Mouse (Mus musculus): ENCODE measurements around the gene Rnf157. TPM values are rescaled to one million over a fixed set of nuclear protein-coding genes. Genes with fewer than 3 reads are reported as not detected.

Gene Rnf157
- polyA plus RNA-seq, 1 experiment from 2014 or later = 20.8 TPM

GRCm38 (mm10) chr11:116326963-116327603 is 85.7 kb downstream of the Rnf157 start:
- Histone ChIP-seq H3K4me1 (ENCODE audit: control insufficient read depth, insufficient read depth, low read length) (peaks cover 2% of the 10 kb centered on the region; the same call in 1 of the 2 replicates), H3K27ac (replicated peaks; ENCODE audit: low read depth, low read length) (no peak overlapping the region), H3K9ac (ENCODE audit: low read length) (no peak overlapping the region), H3K4me3 (ENCODE audit: low read depth, low read length) (no peak overlapping the region), H3K9me3 (ENCODE audit: control insufficient read depth, low read length) (no peaks in the 10 kb centered on the region), H3K36me3 (ENCODE audit: control insufficient read depth, insufficient read depth, low read length) (no peaks in the 10 kb centered on the region), H3K27me3 (ENCODE audit: control insufficient read depth, insufficient read depth, low read length) (no peaks in the 10 kb centered on the region), H3K4me2 (ENCODE audit: low read depth, severe bottlenecking) (no peak overlapping the region)
- no peak for DNase-seq (ENCODE audit: low spot score)
- no peak for ATAC-seq (ENCODE audit: insufficient number of reproducible peaks, low FRiP score, low TSS enrichment, low read depth)
- WGBS = 65% methylated on average over 7 of the region's 7 CpGs

GRCm38 (mm10) chr11:116318719-116319659 is 93.8 kb downstream of the Rnf157 start:
- H3K9ac ChIP-seq (ENCODE audit: low read length) = peak overlapping the region; percentile 86
- H3K36me3 ChIP-seq (ENCODE audit: control insufficient read depth, insufficient read depth, low read length) = no peaks in the 10 kb centered on the region
- H3K9me3 ChIP-seq (ENCODE audit: control insufficient read depth, low read length) = no peaks in the 10 kb centered on the region
- peak; percentile 95 for DNase-seq (ENCODE audit: low spot score)
- peak overlapping the region; percentile 38 for H3K4me3 ChIP-seq (ENCODE audit: low read depth, low read length)
- WGBS = 4% methylated on average over 41 of the region's 41 CpGs
- H3K4me1 ChIP-seq (ENCODE audit: control insufficient read depth, insufficient read depth, low read length) = no peaks in the 10 kb centered on the region
- peak overlapping the region; percentile 91 for H3K4me2 ChIP-seq (ENCODE audit: low read depth, severe bottlenecking)
- no peaks in the 10 kb centered on the region for H3K27me3 ChIP-seq (ENCODE audit: control insufficient read depth, insufficient read depth, low read length)
- no peak overlapping the region for H3K27ac ChIP-seq (replicated peaks; ENCODE audit: low read depth, low read length)
- peak; percentile 76 for ATAC-seq (ENCODE audit: insufficient number of reproducible peaks, low FRiP score, low TSS enrichment, low read depth)

GRCm38 (mm10) chr11:116312359-116312758 is 100.5 kb downstream of the Rnf157 start:
- no peak overlapping the region for H3K4me3 ChIP-seq (ENCODE audit: low read depth, low read length)
- no peak for ATAC-seq (ENCODE audit: insufficient number of reproducible peaks, low FRiP score, low TSS enrichment, low read depth)
- no peak overlapping the region for H3K4me2 ChIP-seq (ENCODE audit: low read depth, severe bottlenecking)
- H3K27ac ChIP-seq (replicated peaks; ENCODE audit: low read depth, low read length) = no peak overlapping the region
- WGBS = 56% methylated on average over 8 of the region's 8 CpGs
- H3K9ac ChIP-seq (ENCODE audit: low read length) = no peak overlapping the region
- no peak for DNase-seq (ENCODE audit: low spot score)
- H3K9me3 ChIP-seq (ENCODE audit: control insufficient read depth, low read length) = no peaks in the 10 kb centered on the region
- H3K27me3 ChIP-seq (ENCODE audit: control insufficient read depth, insufficient read depth, low read length) = no peaks in the 10 kb centered on the region
- H3K36me3 ChIP-seq (ENCODE audit: control insufficient read depth, insufficient read depth, low read length) = no peaks in the 10 kb centered on the region
- no peaks in the 10 kb centered on the region for H3K4me1 ChIP-seq (ENCODE audit: control insufficient read depth, insufficient read depth, low read length)

- WGBS = 50% methylated on average over 8 of the region's 8 CpGs
- H3K4me3 ChIP-seq (ENCODE audit: low read depth, low read length) = no peak overlapping the region
These were observed 101.7 kb downstream of the Rnf157 start for GRCm38 (mm10) chr11:116311169-116311568.

GRCm38 (mm10) chr11:116309601-116310000 is 103.2 kb downstream of the Rnf157 start:
- Histone ChIP-seq H3K27ac (replicated peaks; ENCODE audit: low read depth, low read length) (no peak overlapping the region), H3K4me1 (ENCODE audit: control insufficient read depth, insufficient read depth, low read length) (peaks cover 8% of the 10 kb centered on the region), H3K27me3 (ENCODE audit: control insufficient read depth, insufficient read depth, low read length) (no peaks in the 10 kb centered on the region), H3K4me2 (ENCODE audit: low read depth, severe bottlenecking) (no peak overlapping the region), H3K9ac (ENCODE audit: low read length) (no peak overlapping the region), H3K36me3 (ENCODE audit: control insufficient read depth, insufficient read depth, low read length) (no peaks in the 10 kb centered on the region), H3K9me3 (ENCODE audit: control insufficient read depth, low read length) (no peaks in the 10 kb centered on the region), H3K4me3 (ENCODE audit: low read depth, low read length) (no peak overlapping the region)
- no peak for DNase-seq (ENCODE audit: low spot score)
- no peak for ATAC-seq (ENCODE audit: insufficient number of reproducible peaks, low FRiP score, low TSS enrichment, low read depth)
- WGBS = 78% methylated on average over 3 of the region's 3 CpGs

More at GRCm38 (mm10) chr11:116311169-116311568, 101.7 kb downstream of the Rnf157 start:
- Histone ChIP-seq H3K4me2 (ENCODE audit: low read depth, severe bottlenecking) (no peak overlapping the region), H3K4me1 (ENCODE audit: control insufficient read depth, insufficient read depth, low read length) (0 out of 2 replicates have a peak, but pooled peaks cover 2% of the 10 kb centered on the region), H3K9ac (ENCODE audit: low read length) (no peak overlapping the region), H3K9me3 (ENCODE audit: control insufficient read depth, low read length) (no peaks in the 10 kb centered on the region), H3K27ac (replicated peaks; ENCODE audit: low read depth, low read length) (no peak overlapping the region), H3K36me3 (ENCODE audit: control insufficient read depth, insufficient read depth, low read length) (no peaks in the 10 kb centered on the region), H3K27me3 (ENCODE audit: control insufficient read depth, insufficient read depth, low read length) (no peaks in the 10 kb centered on the region)
- ATAC-seq (ENCODE audit: insufficient number of reproducible peaks, low FRiP score, low TSS enrichment, low read depth) (no peak), DNase-seq (ENCODE audit: low spot score) (no peak)

GRCm38 (mm10) chr11:116307762-116308531 is 104.9 kb downstream of the Rnf157 start:
- Histone ChIP-seq H3K9ac (ENCODE audit: low read length) (no peak overlapping the region), H3K4me2 (ENCODE audit: low read depth, severe bottlenecking) (no peak overlapping the region), H3K27me3 (ENCODE audit: control insufficient read depth, insufficient read depth, low read length) (no peaks in the 10 kb centered on the region), H3K36me3 (ENCODE audit: control insufficient read depth, insufficient read depth, low read length) (peaks cover 5% of the 10 kb centered on the region; the same call in 1 of the 2 replicates), H3K27ac (replicated peaks; ENCODE audit: low read depth, low read length) (no peak overlapping the region), H3K4me1 (ENCODE audit: control insufficient read depth, insufficient read depth, low read length) (peaks cover 8% of the 10 kb centered on the region), H3K4me3 (ENCODE audit: low read depth, low read length) (no peak overlapping the region), H3K9me3 (ENCODE audit: control insufficient read depth, low read length) (no peaks in the 10 kb centered on the region)
- ATAC-seq (ENCODE audit: insufficient number of reproducible peaks, low FRiP score, low TSS enrichment, low read depth) (no peak), DNase-seq (ENCODE audit: low spot score) (no peak)
- whole genome bisulfite sequencing = 88% methylated on average over 12 of the region's 12 CpGs

- ATAC-seq (ENCODE audit: insufficient number of reproducible peaks, low FRiP score, low TSS enrichment, low read depth) (no peak), DNase-seq (ENCODE audit: low spot score) (no peak)
- H3K36me3 ChIP-seq (ENCODE audit: control insufficient read depth, insufficient read depth, low read length) = peaks cover 5% of the 10 kb centered on the region; the same call in 1 of the 2 replicates
- H3K9me3 ChIP-seq (ENCODE audit: control insufficient read depth, low read length) = no peaks in the 10 kb centered on the region
- no peaks in the 10 kb centered on the region for H3K27me3 ChIP-seq (ENCODE audit: control insufficient read depth, insufficient read depth, low read length)
- H3K9ac ChIP-seq (ENCODE audit: low read length) = peak within 1 kb of the TSS; percentile 68
- 89% methylated on average over 10 of the region's 10 CpGs for WGBS
- peak within 1 kb of the TSS; percentile 79 for H3K4me2 ChIP-seq (ENCODE audit: low read depth, severe bottlenecking)
- H3K4me1 ChIP-seq (ENCODE audit: control insufficient read depth, insufficient read depth, low read length) = peaks cover 8% of the 10 kb centered on the region
- H3K27ac ChIP-seq (replicated peaks; ENCODE audit: low read depth, low read length) = no peak within 1 kb of the TSS
- peak within 1 kb of the TSS; percentile 85 for H3K4me3 ChIP-seq (ENCODE audit: low read depth, low read length)
These were observed 105.7 kb downstream of the Rnf157 start, which contains the start of gene Exoc7 for GRCm38 (mm10) chr11:116307019-116307725. Gene Exoc7 (minus strand): TSS chr11:116307233.
